Mouse (Mus musculus) forebrain, postnatal 0 days (tissue): ENCODE measurements at regions not wholly inside any gene's neighbourhood (a gene's known extent, or its start where the extent isn't known, plus 50 kb on each side); places are given as distances from the start of the nearest gene placed in this dataset.
A peak's percentile ranks its signal among the peaks of the same experiment; 100 is the strongest.

Experiments used
- ATAC-seq: fragments of 200-750 bp; cut with Nextera tagmentation; 2 replicates; pipeline ENCODE4 v1.8.0; 2017; ENCODE audit warnings: mild to moderate bottlenecking, moderate library complexity
- DNase-seq: peaks from one replicate; pipeline ENCODE4 v3.0.0-alpha.2; 2015
- H3K27ac ChIP-seq: fragments of 300-500 bp; sonication (generic); 2 replicates; pipeline ENCODE4 v1.5.1; 2014; ENCODE audit warnings: low read depth, mild to moderate bottlenecking, antibody characterized with exemption, low read length, moderate library complexity, mixed read lengths
- H3K27me3 ChIP-seq: fragments of 300-500 bp; sonication (generic); 2 replicates; pipeline ENCODE4 v1.6.1; 2014; ENCODE audit warnings: mild to moderate bottlenecking, low read length, mixed read lengths; ENCODE audit not compliant: insufficient read depth
- H3K36me3 ChIP-seq: fragments of 300-500 bp; sonication (generic); 2 replicates; pipeline ENCODE4 v1.6.1; 2014; ENCODE audit warnings: mild to moderate bottlenecking, moderate library complexity; ENCODE audit not compliant: insufficient read depth
- H3K4me1 ChIP-seq: fragments of 300-500 bp; sonication (generic); 2 replicates; pipeline ENCODE4 v1.6.1; 2014; ENCODE audit warnings: antibody characterized with exemption; ENCODE audit not compliant: insufficient read depth
- H3K4me2 ChIP-seq: fragments of 300-500 bp; sonication (generic); 2 replicates; pipeline ENCODE4 v1.6.1; 2014; ENCODE audit warnings: low read depth, mild to moderate bottlenecking, moderate library complexity
- H3K4me3 ChIP-seq: fragments of 300-500 bp; sonication (generic); 2 replicates; pipeline ENCODE4 v1.5.1; 2014; ENCODE audit warnings: low read depth, low read length, mixed read lengths
- H3K9ac ChIP-seq: fragments of 300-500 bp; sonication (generic); 2 replicates; pipeline ENCODE4 v1.6.1; 2014; ENCODE audit warnings: mild to moderate bottlenecking
- H3K9me3 ChIP-seq: fragments of 300-500 bp; sonication (generic); 2 replicates; pipeline ENCODE4 v1.6.1; 2016; ENCODE audit warnings: low read length
- CTCF ChIP-seq: sonication (generic); IDR thresholded peaks from 2 replicates; pipeline ENCODE4 v1.5.1; 2016; ENCODE audit warnings: antibody characterized with exemption, control low read depth, low read depth
- WGBS: fragments of 180-500 bp; shearing (Covaris S2); extraction: QIAGEN DNeasy Blood & Tissue Kit; methylation state at CpG from one replicate; pipeline ENCODE4 v1.1.7; 2014; 5-methylcytosine and 5-hydroxymethylcytosine counted together

GRCm38 (mm10) chr7:119089931-119090330 lies 94.5 kb downstream of the Gpr139 start:
- no peaks in the 10 kb centered on the region for H3K36me3 ChIP-seq
- no peak overlapping the region for H3K9ac ChIP-seq
- H3K27ac ChIP-seq = no peak overlapping the region
- 33% methylated on average over 2 of the region's 2 CpGs for WGBS
- H3K4me3 ChIP-seq = no peak overlapping the region
- no peaks in the 10 kb centered on the region for H3K9me3 ChIP-seq
- H3K27me3 ChIP-seq = no peaks in the 10 kb centered on the region
- TF ChIP-seq CTCF = no peak
- H3K4me1 ChIP-seq = no peaks in the 10 kb centered on the region
- H3K4me2 ChIP-seq = no peak overlapping the region
- DNase-seq (peak; percentile 25), ATAC-seq (peak; percentile 32; the same call in 1 of the 2 replicates)

- no peaks in the 10 kb centered on the region for H3K27me3 ChIP-seq
- H3K9me3 ChIP-seq = no peaks in the 10 kb centered on the region
- no peaks in the 10 kb centered on the region for H3K36me3 ChIP-seq
- H3K9ac ChIP-seq = no peak overlapping the region
- WGBS = 41% methylated on average over 2 of the region's 2 CpGs
- H3K4me3 ChIP-seq = no peak overlapping the region
- peak; percentile 15 for TF ChIP-seq CTCF
- H3K4me1 ChIP-seq = no peaks in the 10 kb centered on the region
- DNase-seq = no peak
- no peak overlapping the region for H3K4me2 ChIP-seq
- H3K27ac ChIP-seq = no peak overlapping the region
- ATAC-seq = peak; percentile 56; the same call in 1 of the 2 replicates
Observed at GRCm38 (mm10) chr7:119088537-119088936, 93.5 kb upstream of the Gprc5b start.

- DNase-seq (peak; percentile 63), ATAC-seq (peak; percentile 90)
- no peaks in the 10 kb centered on the region for H3K27me3 ChIP-seq
- 31% methylated on average over 7 of the region's 7 CpGs for WGBS
- no peaks in the 10 kb centered on the region for H3K4me1 ChIP-seq
- no peak overlapping the region for H3K27ac ChIP-seq
- no peak overlapping the region for H3K4me3 ChIP-seq
- TF ChIP-seq CTCF = no peak
- H3K9me3 ChIP-seq = no peaks in the 10 kb centered on the region
- no peaks in the 10 kb centered on the region for H3K36me3 ChIP-seq
- no peak overlapping the region for H3K4me2 ChIP-seq
- H3K9ac ChIP-seq = no peak overlapping the region
Observed at GRCm38 (mm10) chr7:119087723-119088419, 92.9 kb upstream of the Gprc5b start.

- H3K4me2 ChIP-seq = no peak overlapping the region
- H3K4me3 ChIP-seq = no peak overlapping the region
- no peaks in the 10 kb centered on the region for H3K36me3 ChIP-seq
- H3K27me3 ChIP-seq = no peaks in the 10 kb centered on the region
- no peak for TF ChIP-seq CTCF
- no peaks in the 10 kb centered on the region for H3K4me1 ChIP-seq
- ATAC-seq (no peak), DNase-seq (no peak)
- H3K27ac ChIP-seq = no peak overlapping the region
- no peak overlapping the region for H3K9ac ChIP-seq
- H3K9me3 ChIP-seq = no peaks in the 10 kb centered on the region
- WGBS = 54% methylated on average over 13 of the region's 13 CpGs
Observed at GRCm38 (mm10) chr7:119085696-119086451, 90.9 kb upstream of the Gprc5b start.

- Histone ChIP-seq H3K4me1 (no peaks in the 10 kb centered on the region), H3K9ac (no peak overlapping the region), H3K4me2 (no peak overlapping the region; the same call in 1 of the 2 replicates), H3K27me3 (no peaks in the 10 kb centered on the region), H3K27ac (no peak overlapping the region), H3K36me3 (no peaks in the 10 kb centered on the region), H3K9me3 (no peaks in the 10 kb centered on the region), H3K4me3 (no peak overlapping the region)
- 45% methylated on average over 12 of the region's 12 CpGs for WGBS
- DNase-seq = peak; percentile 41
- ATAC-seq = peak; percentile 89
- no peak for TF ChIP-seq CTCF
Observed at GRCm38 (mm10) chr7:119076712-119077619, 82.0 kb upstream of the Gprc5b start.

DNA sequence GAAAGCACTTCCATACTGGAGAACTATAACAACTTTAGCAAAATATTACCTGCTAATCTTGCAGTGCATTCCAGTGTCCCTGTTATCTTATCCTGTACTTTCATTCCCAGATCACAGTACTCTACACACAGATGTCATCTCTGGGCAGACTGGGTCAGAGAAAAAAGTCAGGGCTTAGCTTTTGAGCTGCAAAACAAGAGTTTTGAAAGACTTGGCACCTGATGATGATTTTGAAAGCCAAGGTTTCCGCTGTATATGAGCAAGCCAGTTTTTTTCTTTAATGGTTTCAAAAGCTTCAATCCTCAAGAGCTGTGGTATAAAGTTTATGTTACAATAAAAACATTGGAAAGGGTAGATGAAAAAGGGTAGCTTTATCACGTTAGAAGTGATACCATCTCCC lies 71.0 kb upstream of the Gprc5b start:
- no peak for TF ChIP-seq CTCF
- Histone ChIP-seq H3K9ac (no peak overlapping the region), H3K4me2 (no peak overlapping the region), H3K27me3 (no peaks in the 10 kb centered on the region), H3K4me3 (no peak overlapping the region), H3K4me1 (no peaks in the 10 kb centered on the region), H3K9me3 (no peaks in the 10 kb centered on the region), H3K27ac (no peak overlapping the region), H3K36me3 (no peaks in the 10 kb centered on the region)
- WGBS = 58% methylated on average over 2 of the region's 2 CpGs
- DNase-seq (no peak), ATAC-seq (no peak)
